16 mouse cellular contexts compared by ENCODE assay signal in genomic region chr5:36729086-36729473, GRCm38 (mm10). TPM values are rescaled to one million over a fixed set of nuclear protein-coding genes. Genes with fewer than 3 reads are reported as not detected.
DNase-seq lines count a peak whose midpoint lies in the region; ATAC-seq and TF ChIP-seq lines count a peak whose summit lies in the region.
"Had no signal": no experiment of that assay in that cellular context is flagged by ENCODE, and none has a peak within 500 bp of the region (broad histone marks: within the 10 kb centered on the region; RNA-seq: fewer than 3 reads in every experiment).

No protein-coding gene starts in this region.

- ATAC-seq in kidney, embryonic 15.5 days (replicated peaks; ENCODE audit: low FRiP score), result no peak
- ATAC-seq in intestine, embryonic 15.5 days, result no peak
- ATAC-seq: forebrain, embryonic 13.5 days had no signal

- H3K36me3 ChIP-seq in kidney, embryonic 15.5 days, result no peaks in the 10 kb centered on the region
- no peaks in the 10 kb centered on the region for H3K36me3 ChIP-seq in intestine, embryonic 15.5 days
- H3K36me3 ChIP-seq: hindbrain, embryonic 13.5 days; neural tube, embryonic 12.5 days had no signal

- no peaks in the 10 kb centered on the region for H3K27me3 ChIP-seq in kidney, embryonic 15.5 days
- H3K27me3 ChIP-seq in intestine, embryonic 15.5 days (replicated peaks), result no peaks in the 10 kb centered on the region
- H3K27me3 ChIP-seq: neural tube, embryonic 12.5 days had no signal

- no peak for TF ChIP-seq CTCF in gastrocnemius, adult 2 months (IDR thresholded peaks at IDR 0.05)

- peaks cover 21% of the 10 kb centered on the region for H3K4me1 ChIP-seq in kidney, embryonic 15.5 days
- peaks cover 10% of the 10 kb centered on the region for H3K4me1 ChIP-seq in intestine, embryonic 15.5 days (replicated peaks)
- H3K4me1 ChIP-seq: hindbrain, embryonic 13.5 days had no signal

- H3K9ac ChIP-seq in kidney, embryonic 15.5 days, result no peak overlapping the region
- H3K9ac ChIP-seq in intestine, embryonic 15.5 days, result no peak overlapping the region
- H3K9ac ChIP-seq: forebrain, embryonic 13.5 days; hindbrain, embryonic 13.5 days; neural tube, embryonic 12.5 days had no signal

- DNase-seq in gastrocnemius, adult 2 months, result peak; percentile 71
- DNase-seq in gastrocnemius, postnatal 4 days (ENCODE audit: low spot score in 2 of 2), result no peak
- peak; percentile 72 for DNase-seq in kidney, adult 9 months
- DNase-seq in skeletal muscle tissue, adult 2 months (ENCODE audit: low read depth, low spot score), result peak; percentile 52
- DNase-seq in spleen, postnatal 4 days (ENCODE audit: low spot score in 2 of 2), result no peak
- DNase-seq: adrenal gland, postnatal 25 days; heart, postnatal 10 days; layer of hippocampus, adult 9-11 months; lung, adult 2 months; lung, postnatal 36 days; right cerebral cortex, postnatal 25 days had no signal

- peak overlapping the region; percentile 78 for H3K27ac ChIP-seq in gastrocnemius, adult 2 months
- H3K27ac ChIP-seq in kidney, embryonic 15.5 days, result no peak overlapping the region
- no peak overlapping the region for H3K27ac ChIP-seq in intestine, embryonic 15.5 days
- H3K27ac ChIP-seq: forebrain, embryonic 13.5 days; hindbrain, embryonic 13.5 days; neural tube, embryonic 12.5 days had no signal

- 72% methylated on average over 4 of the region's 4 CpGs for WGBS in kidney, embryonic 15.5 days
- 80% methylated on average over 4 of the region's 4 CpGs for WGBS in intestine, embryonic 15.5 days

- H3K4me3 ChIP-seq in gastrocnemius, adult 2 months, result no peak overlapping the region
- no peak overlapping the region for H3K4me3 ChIP-seq in kidney, embryonic 15.5 days (replicated peaks)
- H3K4me3 ChIP-seq in intestine, embryonic 15.5 days (replicated peaks), result no peak overlapping the region
- H3K4me3 ChIP-seq: forebrain, embryonic 13.5 days; hindbrain, embryonic 13.5 days; neural tube, embryonic 12.5 days had no signal

- intact Hi-C loops in gastrocnemius, adult 2 months (cut with DNase I), result no loop called here

- H3K4me2 ChIP-seq in kidney, embryonic 15.5 days, result no peak overlapping the region
- H3K4me2 ChIP-seq in intestine, embryonic 15.5 days (replicated peaks), result 0 out of 2 replicates have a peak overlapping the region, but pooled peaks have one; percentile 6
- H3K4me2 ChIP-seq: forebrain, embryonic 13.5 days; hindbrain, embryonic 13.5 days; neural tube, embryonic 12.5 days had no signal

- H3K9me3 ChIP-seq in kidney, embryonic 15.5 days (replicated peaks), result no peaks in the 10 kb centered on the region
- no peaks in the 10 kb centered on the region for H3K9me3 ChIP-seq in intestine, embryonic 15.5 days
- H3K9me3 ChIP-seq: forebrain, embryonic 13.5 days; hindbrain, embryonic 13.5 days; neural tube, embryonic 12.5 days had no signal

RNA-seq across cellular contexts. Expression of gene Bloc1s4, which starts 19.4 kb away (rescaled TPM):
- 10 to 100 TPM in 1 of 2 experiments, 1 to 10 TPM in 1; 9.1 to 11.0 TPM for total RNA-seq in gastrocnemius, adult 2 months (2021)
- total RNA-seq in gastrocnemius, postnatal 4 days (2021), result 10 to 100 TPM; 10.9 to 11.9 TPM
- 25.6 and 26.7 TPM in 2 replicates for polyA plus RNA-seq in kidney, embryonic 15.5 days (2015; fragmentation: Nextera tagmentation; extraction: Ambion mirVana)
- 21.8 and 23.5 TPM in 2 replicates for polyA plus RNA-seq in intestine, embryonic 15.5 days (2015; fragmentation: Nextera tagmentation; extraction: Ambion mirVana)

RNA-seq across cellular contexts. Expression of gene D5Ertd579e, which starts 33.3 kb away (rescaled TPM):
- total RNA-seq in gastrocnemius, adult 2 months (2021), result 10 to 100 TPM; 86.4 to 98.1 TPM
- total RNA-seq in gastrocnemius, postnatal 4 days (2021), result 10 to 100 TPM; 61.3 to 72.9 TPM
- 19.7 and 21.6 TPM in 2 replicates for polyA plus RNA-seq in kidney, embryonic 15.5 days (2015; fragmentation: Nextera tagmentation; extraction: Ambion mirVana)
- 15.6 and 16.7 TPM in 2 replicates for polyA plus RNA-seq in intestine, embryonic 15.5 days (2015; fragmentation: Nextera tagmentation; extraction: Ambion mirVana)

Comparison
In these comparisons a context has a peak if more than half of its experiments do, and no peak if none do; other contexts are left out.
1. DNase-seq: peak in gastrocnemius, adult 2 months (single experiment), kidney, adult 9 months (single experiment) and skeletal muscle tissue, adult 2 months (single experiment); none in gastrocnemius, postnatal 4 days (0 of 2) and spleen, postnatal 4 days (0 of 2).